In genomic region chr14:74306717-74307307, GRCm38 (mm10) we compare ENCODE assay signal across 27 mouse cellular contexts.
"Had no signal": no experiment of that assay in that cellular context is flagged by ENCODE, and none has a peak within 500 bp of the region (broad histone marks: within the 10 kb centered on the region; RNA-seq: fewer than 3 reads in every experiment).

No protein-coding gene starts in this region.

- H3K4me2 ChIP-seq: heart, embryonic 11.5 days; heart, embryonic 13.5 days; heart, embryonic 15.5 days; hindbrain, embryonic 13.5 days; hindbrain, embryonic 15.5 days; limb, embryonic 12.5 days; liver, embryonic 11.5 days; liver, embryonic 13.5 days; liver, embryonic 15.5 days had no signal

- H3K36me3 ChIP-seq: heart, embryonic 13.5 days; heart, embryonic 15.5 days; hindbrain, embryonic 13.5 days; hindbrain, embryonic 15.5 days; limb, embryonic 10.5 days; limb, embryonic 12.5 days; liver, embryonic 13.5 days; liver, embryonic 15.5 days had no signal

- H3K27ac ChIP-seq: heart, adult 2 months; heart, embryonic 13.5 days; heart, embryonic 15.5 days; hindbrain, embryonic 13.5 days; hindbrain, embryonic 15.5 days; hindbrain, postnatal 0 days; layer of hippocampus, adult 2 months; left cerebral cortex, adult 2 months; limb, embryonic 10.5 days; limb, embryonic 12.5 days; liver, embryonic 13.5 days; liver, embryonic 15.5 days had no signal

- H3K4me1 ChIP-seq: heart, embryonic 13.5 days; heart, embryonic 15.5 days; hindbrain, embryonic 13.5 days; hindbrain, embryonic 15.5 days; limb, embryonic 10.5 days; limb, embryonic 12.5 days; liver, embryonic 13.5 days; liver, embryonic 15.5 days had no signal

- H3K4me3 ChIP-seq: heart, adult 2 months; heart, embryonic 13.5 days; heart, embryonic 15.5 days; hindbrain, embryonic 13.5 days; hindbrain, embryonic 15.5 days; layer of hippocampus, adult 2 months; left cerebral cortex, adult 2 months; limb, embryonic 10.5 days; limb, embryonic 12.5 days; liver, embryonic 13.5 days; liver, embryonic 15.5 days had no signal

- H3K27me3 ChIP-seq: heart, embryonic 13.5 days; heart, embryonic 15.5 days; hindbrain, embryonic 13.5 days; hindbrain, embryonic 15.5 days; limb, embryonic 12.5 days; liver, embryonic 13.5 days; liver, embryonic 15.5 days had no signal

- DNase-seq: gastrocnemius, postnatal 10 days; gastrocnemius, postnatal 25 days; heart, adult 11 months; heart, adult 2 months; heart, postnatal 14 days; heart, postnatal 36 days; kidney, adult 18-20 months; kidney, adult 8-10 months; kidney, postnatal 10 days; kidney, postnatal 25 days; kidney, postnatal 4 days; liver; liver, embryonic 13.5 days; liver, postnatal 0 days had no signal

- H3K9me3 ChIP-seq: heart, embryonic 13.5 days; heart, embryonic 15.5 days; hindbrain, embryonic 13.5 days; hindbrain, embryonic 15.5 days; limb, embryonic 10.5 days; limb, embryonic 12.5 days; liver, embryonic 13.5 days; liver, embryonic 15.5 days had no signal

- H3K9ac ChIP-seq: heart, embryonic 13.5 days; heart, embryonic 15.5 days; hindbrain, embryonic 13.5 days; hindbrain, embryonic 15.5 days; limb, embryonic 12.5 days; liver, embryonic 13.5 days; liver, embryonic 15.5 days; liver, postnatal 0 days had no signal

- ATAC-seq: hindbrain, postnatal 0 days; intestine, postnatal 0 days; liver, postnatal 0 days had no signal
